Mouse (Mus musculus) embryo, embryonic 9.5 days (tissue): Measurements from ENCODE around the gene Inpp5k.

ENCODE experiments used
- DNase-seq: peaks from one replicate; pipeline ENCODE4 v3.0.0-alpha.2; 2017; ENCODE audit errors: extremely low spot score

The Inpp5k gene

DNA sequence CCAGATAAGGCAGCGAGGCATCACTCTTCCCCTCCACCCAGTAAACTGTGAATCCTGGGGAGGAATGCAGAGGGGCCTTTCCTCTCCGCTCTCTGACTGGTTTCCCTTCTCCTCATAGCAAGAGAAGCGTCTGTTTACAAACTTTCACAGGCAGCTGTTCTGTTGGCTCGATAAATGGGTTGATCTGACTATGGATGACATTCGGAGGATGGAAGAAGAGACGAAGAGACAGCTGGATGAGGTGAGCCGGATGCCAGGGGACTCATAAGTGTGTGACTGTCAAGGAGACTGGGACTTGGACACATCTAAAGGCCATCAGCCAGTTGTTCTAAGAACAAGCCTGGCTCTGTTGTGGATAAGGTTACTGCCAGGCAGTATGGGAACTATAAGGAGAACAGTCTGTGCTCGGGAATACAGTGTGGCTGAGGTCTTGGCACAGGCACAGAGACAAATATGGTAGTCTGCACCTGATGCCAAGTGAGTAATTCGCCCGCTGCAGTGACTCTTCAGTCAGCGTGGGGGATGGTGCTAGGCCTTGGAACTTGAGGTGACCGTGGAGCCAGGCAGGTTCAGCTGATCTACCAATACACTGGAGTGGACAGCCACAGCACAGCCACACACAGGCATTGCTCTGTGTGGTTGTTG lies 10.5 kb upstream of the Inpp5k start:
- DNase-seq = no peak

DNA sequence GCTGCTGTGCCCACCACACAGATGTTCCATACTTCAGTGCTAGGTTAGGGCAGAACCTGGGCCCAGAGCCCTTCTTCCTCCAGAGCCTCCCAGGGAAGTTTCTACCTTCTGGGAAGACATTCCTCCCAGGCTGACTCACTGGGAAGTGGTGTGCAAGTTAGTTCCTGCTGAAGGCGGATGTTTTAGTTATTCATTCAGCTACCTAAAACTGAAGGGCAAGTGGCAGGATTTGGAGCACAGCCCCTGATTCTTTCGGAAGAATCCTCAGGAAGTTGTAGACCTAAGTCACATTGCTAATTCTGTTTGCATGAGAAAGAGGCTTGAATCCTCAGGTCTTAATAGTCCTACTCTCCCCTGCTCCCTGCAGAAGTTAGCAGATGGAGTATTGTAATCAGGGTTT lies 9.4 kb upstream of the Inpp5k start:
- DNase-seq = no peak

DNA sequence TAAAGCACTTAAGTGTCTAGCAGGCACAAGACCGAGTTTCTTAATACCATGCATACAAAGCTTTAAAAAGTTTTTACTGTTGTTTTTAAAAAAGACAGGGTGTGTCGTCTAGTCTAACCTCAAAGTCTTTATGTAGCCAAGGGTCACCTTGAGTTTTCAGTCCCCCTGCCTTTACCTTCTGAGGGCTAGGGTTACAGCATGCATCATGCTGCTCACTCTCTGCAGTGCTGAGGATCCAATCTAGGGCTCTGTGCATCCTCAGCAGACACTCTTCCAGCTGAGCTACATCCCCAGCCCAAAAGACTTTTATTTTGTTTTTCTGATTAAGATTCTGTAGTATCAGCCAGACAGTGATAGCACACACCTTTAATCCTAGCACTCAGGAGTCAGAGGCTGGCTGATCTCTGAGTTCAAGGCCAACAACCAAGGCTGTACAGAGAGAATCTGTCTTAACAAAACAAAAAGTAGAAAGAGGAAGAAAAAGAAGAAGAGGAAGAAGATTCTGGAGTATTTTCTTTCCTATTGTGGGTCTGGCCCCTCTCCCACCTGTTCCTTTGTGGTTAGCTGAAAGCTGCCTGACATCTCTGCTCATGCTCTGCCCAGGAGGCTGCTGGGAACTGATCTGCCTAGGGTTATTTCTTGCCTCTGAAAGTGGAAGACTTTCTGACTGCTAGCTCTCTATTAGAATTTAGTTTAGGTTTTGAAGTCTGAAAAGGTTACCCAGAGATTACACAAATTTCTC lies 8.0 kb upstream of the Inpp5k start:
- no peak for DNase-seq

DNA sequence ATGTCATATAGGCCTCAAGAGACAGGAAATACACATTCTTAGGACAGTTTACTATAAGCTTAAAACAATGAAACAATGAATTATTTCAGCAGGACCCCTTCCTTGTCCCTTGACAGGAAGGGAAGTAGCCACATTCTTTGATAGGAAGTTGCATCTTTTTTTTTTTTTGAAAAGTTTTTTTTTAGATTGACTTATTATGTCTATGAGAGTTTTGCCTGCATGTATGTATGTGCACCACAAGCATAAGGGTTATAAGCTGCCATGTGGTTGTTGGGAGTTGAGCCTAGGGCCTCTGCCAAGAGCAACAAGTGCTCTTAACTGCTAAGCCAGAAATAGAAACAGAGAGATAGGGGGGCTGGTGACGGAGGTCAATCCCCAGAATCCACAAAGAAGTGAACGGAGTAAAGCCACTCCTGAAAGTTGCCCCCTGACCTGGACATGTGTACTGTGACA lies 6.7 kb upstream of the Inpp5k start:
- DNase-seq = no peak

DNA sequence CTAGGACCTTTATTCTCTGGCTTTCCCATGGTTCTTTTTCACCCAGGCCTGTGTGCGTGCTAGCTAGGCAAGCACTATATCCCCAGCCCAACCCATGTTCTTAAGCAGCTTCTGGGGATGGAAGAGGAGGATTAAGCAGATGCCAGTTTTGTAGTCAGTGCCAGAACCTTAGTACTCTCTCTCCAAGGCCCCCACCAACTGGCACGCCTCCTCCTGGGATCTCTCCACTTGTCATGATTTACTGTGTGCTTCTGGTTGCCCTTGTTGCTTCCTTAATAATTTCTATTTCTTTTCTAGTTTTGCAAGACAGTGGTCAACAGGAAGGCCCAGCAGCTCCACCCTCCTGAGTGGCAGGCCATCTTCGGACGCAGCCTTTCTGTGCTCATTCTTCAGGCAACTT lies 5.0 kb upstream of the Inpp5k start:
- DNase-seq = no peak

DNA sequence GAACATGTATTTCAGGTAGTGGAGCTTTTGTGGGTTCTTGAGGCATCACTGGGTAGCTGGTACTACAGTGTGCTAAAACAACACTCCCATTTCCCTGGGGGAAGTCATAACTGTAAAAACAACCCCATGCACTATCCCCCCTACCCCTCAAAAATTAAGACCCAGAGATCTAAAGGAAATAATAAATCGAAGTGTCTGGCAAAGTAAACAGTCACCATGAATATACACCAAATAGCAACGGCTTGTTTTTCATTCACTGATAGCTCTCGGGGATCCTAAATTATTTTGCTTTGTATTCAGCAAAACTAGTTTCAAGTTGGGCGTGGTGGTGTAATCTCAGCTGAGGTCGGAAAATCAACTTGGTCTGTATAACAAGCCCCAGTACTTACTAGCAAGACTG lies 690 bp upstream of the Inpp5k start:
- no peak for DNase-seq

DNA sequence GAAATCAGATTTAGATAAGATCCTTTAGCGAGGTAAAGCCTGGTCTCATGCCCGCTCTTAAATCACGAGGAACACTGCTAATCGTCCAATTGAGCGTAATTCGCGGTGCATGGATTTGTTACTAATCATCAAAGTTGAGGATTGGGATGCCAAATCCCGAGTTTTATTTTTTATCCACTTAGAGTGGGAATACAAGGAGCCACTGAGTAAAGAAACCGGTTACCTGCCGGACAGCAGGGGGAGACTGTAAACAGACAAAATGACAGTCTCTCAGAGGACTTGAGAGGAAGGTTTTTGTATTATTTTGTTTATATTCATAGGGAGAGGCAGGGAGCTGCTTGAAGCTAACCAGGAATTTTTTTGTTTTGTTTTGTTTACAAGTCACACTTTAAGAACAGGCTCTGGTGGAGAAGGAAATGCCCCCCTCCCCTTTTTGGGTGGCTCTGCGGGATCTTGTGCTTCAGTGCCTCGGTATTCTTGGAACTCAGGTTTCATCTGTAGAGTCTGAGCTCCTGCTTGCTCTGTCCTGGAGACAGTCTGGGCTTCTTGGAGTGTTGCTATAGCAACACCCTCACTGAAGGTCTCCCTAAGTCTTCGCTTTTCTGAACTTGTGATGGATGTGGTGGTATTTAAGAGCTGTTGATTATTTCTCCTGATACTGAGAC lies 905 bp downstream of the Inpp5k start:
- peak; percentile 17 for DNase-seq

DNA sequence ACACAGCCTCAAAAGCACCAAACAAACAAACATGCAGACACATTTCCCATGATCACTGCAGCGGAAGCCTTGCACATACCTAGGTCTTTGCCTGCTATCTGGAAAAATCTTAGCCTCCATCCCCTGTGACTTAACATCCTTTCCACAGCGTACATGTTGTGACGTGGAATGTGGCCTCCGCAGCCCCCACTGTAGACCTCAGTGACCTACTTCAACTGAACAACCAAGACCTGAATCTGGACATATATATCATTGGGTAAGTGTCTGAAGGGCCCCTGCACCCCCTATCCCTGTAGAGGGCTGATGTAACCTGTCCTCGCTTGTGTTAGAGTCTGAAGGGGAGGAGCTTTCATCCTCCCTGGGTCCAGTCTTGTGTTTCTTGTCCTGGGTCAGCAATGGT lies 2.1 kb downstream of the Inpp5k start:
- no peak for DNase-seq

DNA sequence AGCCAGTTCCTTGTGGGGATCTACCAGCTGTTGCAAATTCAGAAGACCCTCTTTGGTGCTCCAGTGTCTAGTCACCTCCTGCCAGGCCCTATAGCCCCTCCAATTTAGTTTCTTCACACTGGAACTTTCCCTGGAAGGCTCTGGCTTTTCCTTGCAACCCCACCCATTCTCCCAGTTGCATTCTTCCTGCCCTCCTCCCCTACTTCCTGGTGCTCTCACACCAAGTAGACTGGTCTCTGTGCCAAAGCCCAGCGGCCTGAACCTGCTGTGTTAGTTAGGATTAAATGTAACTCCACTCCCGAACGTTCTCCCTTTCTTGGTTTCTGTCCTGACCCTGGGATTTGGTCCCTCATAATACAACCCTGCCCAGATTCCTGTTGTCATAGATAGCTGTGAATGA lies 4.0 kb downstream of the Inpp5k start:
- no peak for DNase-seq

DNA sequence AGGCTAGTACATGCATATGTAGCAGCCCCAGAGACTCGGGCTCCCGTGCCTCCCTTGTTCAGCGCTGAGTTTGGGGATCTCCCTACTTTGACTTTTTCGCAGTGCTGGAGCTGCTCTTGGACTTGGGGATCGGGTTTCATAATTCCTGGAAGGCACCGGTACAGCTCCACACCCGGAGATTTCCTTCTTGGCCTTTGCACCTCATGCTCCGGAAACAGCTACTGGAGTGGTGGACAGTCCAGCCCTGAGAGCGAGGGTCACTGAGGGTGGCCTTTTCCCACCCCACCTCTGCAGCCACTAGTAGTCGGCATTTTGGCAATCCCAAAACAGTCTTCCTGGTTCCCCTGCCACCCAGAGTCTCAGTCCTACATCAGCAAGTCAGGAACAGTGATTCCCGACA lies 4.5 kb downstream of the Inpp5k start:
- DNase-seq = no peak

DNA sequence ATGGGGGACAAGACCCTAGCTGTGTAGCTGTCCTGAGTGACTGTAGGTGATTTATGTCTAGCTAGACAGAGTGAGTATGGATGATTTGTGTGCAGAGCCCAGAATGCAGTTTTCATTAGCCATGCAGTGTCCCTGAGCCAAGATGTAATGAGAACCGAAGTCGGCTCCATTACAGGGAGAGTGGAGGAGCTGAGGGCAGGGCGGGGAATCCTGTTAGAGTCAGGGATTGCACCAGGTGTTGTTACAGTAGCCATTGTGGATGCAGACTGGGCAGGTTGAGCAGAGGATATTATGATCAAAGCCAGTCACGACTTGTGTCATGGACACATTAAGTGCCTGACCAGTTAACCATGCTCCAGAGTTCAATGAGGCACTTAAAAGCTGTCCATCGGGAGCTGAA lies 12.5 kb downstream of the Inpp5k start:
- DNase-seq = no peak

DNA sequence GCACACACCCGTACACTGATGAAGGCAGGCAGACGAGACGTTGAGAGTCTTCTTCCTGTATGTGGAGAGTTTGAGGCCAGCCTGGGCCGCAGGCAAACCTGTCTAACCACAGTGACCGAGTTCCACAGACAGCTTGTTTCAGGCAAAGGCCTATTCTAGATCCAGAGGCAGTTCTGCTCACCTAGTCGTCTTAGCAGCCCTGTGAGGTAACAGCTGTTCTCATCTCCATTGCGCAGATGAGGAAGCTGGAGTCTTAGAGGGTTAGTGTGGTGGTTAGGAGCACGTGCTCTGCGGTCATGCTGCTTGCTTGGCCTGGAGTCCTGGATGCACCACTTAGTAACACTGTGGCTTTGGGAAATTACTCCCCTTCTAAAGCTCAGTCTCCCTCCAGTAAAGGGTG lies 13.9 kb downstream of the Inpp5k start:
- DNase-seq = no peak

DNA sequence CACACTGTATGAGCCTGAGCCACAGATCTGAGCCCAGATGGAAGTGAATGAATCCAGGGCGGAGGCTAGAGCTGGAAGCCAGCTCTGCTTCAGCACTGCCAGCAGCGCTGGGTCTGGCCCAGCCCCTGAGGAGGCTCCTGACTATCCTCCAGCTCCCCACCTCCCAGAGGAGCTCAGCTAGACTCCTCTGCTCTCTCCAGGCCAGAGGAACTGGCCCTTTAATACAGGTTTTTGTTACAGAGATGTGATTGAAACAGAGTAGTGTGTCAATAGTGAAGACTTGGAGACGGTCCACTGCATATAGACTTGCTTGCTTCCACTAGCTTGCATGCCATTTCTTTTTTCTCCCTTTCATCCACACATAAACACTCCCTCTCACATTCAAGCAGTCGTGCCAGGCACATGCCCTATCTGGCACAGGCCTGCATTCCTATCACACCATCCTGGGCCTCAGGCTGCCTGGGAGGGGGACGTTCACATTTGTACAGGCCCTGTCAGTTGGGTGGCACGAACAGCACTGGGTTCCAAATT lies 17.0 kb downstream of the Inpp5k start:
- no peak for DNase-seq

DNA sequence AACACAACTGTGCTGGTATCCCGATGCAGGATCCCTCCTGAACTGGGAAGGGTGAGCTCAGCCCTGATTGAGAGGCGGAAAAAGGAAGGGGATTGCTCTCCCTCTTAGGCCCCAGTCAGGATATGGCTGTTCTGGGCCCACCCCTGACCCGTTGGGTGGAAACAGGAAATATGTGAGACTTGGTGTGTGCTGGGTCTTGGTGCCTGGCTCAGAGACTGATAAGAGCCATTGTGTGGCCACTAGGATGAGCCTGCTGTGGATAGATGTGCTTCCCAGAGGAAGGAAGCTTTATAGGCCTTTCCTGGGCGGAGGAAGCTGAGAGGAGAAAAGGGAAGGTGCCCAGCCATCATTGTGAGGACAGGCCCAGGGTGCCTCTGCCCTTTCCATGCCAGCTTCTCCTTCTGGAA lies 18.4 kb downstream of the Inpp5k start:
- peak; percentile 10 for DNase-seq

DNA sequence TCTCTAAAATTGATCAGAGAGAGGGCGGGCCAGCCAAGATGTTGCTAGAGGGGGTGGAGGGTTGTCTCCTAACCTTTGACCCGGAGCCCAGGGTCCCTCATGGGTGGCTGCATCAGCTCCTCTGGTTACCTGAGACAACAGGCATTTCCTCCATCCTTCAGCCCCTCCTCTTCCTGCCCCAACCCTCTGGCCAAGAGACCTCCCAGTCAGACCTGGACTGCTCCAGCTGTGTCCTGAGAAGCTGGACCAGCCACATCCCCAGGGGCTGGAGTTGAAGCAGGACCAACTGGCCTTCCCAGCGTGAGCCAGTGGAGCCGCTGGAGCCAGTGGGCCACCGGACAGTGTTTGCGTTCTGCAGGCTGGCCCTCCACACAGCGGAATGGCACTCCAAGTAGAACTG lies 19.5 kb downstream of the Inpp5k start, which contains the start of gene Myo1c:
Gene Myo1c, plus strand, starts transcription at position 194 of the 400 bp plus-strand sequence.
- peak; percentile 47 for DNase-seq

DNA sequence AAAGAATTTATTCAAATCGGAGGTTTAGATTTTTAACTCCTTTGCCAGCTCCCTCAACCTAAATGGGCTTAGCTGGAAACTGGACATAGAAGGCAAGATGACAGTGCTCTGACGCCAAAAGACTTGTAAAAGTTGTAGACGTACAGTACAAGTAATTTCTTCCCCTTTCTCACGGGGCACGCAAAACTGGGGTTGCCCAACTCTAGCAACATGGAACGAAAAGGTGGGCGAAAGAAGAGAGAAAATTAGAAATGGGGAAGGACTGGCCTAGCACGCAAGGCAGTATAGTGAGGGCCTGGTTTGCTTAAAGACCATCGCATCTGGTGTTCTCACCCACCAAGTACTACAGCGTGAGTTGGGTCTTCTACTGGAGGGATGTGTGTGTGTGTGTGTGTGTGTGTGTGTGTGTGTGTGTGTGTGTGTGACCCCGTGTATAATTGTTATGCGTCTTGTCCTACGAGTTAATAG lies 20.2 kb downstream of the Inpp5k start:
- no peak for DNase-seq

DNA sequence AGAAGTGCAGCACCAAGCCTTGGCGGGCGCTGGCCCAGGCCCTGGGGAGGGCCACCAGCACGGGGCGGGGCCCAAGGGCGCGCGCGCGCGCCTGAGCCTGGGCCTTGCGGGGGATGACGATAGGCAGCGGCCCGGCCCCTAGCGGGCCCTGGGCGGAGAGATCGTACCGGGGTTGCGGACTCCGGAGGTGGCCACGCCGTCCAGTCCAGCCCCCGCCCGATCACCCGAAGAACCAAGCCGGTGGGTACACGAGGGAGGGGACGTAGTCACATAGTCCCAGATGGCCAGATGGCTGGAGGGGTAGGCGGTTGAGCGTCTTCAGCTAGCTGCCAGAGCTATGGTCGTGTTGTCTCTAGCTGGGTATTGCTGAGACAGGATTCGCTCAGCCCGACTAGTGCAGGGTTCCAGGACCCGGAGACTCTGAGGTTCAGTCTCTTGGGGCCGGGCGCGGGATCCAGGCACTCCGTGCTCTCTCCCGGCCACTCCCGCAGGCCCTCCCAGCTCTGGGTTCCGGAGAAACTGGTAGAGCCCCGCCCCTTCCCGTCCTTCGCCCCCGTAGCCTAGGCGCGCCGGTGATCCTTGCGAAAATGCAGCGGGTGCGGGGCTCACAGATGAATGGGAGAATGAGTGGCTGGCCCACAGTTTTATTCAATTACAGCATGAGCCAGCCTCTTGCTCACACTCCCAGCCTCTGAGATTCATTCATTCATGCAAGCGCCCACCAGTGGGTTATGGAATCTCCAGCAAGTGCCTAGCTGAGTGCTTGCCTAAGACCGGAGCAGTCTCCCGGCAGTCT lies 20.8 kb downstream of the Inpp5k start:
- DNase-seq = peak; percentile 72

DNA sequence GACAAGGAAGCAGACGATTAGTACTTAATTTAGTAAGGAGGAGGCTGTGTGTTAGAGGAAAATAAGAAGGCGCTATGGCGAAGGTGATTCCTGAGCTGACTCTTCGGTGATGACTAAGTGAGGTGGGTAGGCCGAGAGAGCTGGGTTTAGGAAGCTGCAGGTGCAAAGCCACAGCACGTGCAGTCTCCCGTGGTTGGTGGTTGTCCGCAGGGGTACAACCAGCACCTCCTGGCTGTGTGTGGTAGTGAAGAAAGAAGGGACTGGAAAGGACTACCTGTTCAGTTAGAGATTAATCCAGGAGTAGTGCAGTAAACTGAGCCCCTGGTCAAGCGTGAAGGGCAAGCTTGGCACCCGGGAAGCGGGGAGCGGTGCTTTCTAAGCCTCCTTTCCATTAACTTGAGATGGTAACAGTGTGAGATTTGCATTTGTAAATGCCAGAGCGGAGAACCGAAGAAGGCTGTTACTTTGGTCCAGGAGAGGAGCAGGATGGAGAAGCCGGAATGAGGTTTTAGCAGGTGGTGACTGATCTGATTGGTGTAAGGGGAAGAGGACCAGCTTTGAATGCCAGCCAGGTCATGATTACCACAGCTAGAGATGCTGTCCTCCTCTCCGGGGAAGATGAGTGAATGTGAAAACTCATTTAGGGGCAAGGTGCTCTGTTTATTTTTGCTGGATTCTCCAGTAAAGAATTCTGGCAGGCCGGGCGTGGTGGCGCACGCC lies 21.6 kb downstream of the Inpp5k start:
- no peak for DNase-seq

DNA sequence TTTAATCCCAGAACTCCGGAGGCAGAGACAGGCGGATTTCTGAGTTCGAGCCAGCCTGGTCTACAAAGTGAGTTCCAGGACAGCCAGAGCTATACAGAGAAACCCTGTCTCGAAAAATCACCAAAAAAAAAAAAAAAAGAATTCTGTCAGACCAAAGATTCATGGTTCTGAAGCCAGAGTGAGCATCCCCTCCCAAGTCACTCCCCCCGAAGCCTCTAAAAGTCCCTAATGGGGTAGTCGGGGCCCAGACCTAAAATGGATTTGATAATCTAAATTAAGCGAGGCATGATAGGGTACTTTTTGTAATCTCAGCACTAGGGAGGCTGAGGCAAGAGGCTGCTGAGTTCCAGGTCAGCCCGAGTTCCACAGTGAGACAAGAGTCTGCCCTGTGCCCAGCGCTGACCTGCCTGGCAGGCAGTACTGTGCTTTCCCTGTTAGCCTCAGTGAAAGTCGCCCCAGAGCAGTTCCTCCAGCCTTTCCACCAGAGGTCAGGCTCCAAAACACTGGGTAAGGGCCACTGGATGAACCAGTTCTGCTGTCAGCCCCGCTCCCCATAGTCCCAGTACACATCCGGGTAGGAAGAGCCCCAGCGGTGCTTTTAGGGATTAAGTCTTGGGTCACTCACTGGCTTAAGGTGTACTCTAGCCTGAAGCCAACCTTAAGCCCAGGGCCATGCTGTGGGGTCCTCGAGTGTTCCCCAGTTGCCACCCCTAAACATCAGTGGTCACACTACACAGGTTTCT lies 22.3 kb downstream of the Inpp5k start:
- peak; percentile 27 for DNase-seq

DNA sequence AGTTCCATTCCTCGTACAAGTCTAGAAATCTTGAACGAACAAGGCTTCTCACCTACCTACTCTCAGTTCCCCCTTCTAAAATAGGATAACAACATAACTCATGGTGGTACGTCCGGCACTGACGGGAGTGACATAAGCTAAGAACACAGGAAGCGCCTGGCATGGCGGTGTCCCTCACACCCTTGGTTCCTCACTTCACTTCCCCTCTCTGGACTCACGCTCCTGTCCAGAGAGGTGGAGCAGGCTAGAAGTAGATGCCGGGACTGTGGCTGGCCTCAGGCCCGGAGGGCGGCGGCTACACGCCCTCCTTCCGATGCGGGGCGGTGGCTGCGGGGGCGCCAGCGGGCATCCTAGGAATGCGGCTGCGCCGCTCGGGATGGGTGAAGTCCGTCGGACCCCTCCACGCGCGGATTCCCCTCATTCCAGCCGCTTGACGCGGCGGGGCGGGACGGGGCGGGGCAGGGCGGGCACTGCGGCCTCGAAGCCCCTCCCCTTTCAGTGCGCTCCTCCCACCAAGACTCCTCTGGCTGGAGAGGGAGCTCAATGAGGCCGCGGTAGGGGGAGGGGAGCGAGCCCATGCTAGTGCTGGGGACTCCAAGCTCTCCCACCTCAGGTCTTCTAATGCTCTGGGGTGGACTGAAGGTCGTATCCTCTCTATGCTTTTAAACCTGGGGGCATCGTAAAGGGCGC lies 23.1 kb downstream of the Inpp5k start:
- peak; percentile 92 for DNase-seq
